Comparison of ENCODE assay signal across 8 mouse cellular contexts in the genomic region with DNA sequence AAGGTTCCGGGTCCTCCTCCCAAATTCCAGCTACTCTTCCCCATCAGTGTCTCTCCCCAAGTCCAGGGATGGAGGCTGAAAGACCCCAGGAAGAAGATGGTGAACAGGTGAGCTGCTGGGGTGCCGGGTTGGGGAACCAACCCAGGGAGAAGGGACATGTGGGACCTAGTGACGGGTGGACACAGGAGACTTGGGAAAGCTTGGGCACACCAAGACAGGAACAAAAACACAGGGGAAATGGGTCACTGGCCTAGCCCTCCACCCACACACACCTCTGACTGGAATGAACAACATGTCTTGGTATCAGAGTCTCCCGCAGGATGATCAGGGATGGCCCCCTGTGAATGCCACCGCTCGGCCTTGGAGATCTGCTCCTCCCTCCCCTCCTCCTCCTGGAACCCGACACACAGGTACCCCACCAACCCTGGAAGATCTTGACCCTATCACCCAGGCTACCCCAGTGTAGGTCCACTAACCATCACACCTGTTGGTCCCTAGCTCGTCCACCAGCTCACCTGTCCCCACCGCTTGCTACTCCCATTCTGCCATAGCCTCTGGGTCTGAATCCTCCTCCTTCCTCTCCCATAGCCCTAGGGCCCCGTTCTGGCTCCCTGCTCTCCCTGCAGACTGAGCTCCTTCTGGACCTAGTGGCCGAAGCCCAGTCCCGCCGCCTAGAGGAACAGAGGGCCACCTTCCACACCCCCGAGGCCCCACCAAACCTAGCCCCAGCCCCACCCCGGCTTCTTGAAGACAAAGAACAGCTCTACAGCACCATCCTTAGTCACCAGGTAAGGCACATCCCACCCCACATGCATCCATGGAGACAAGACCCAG. TPM values are rescaled to one million over a fixed set of nuclear protein-coding genes. Genes with fewer than 3 reads are reported as not detected.
DNase-seq lines count a peak whose midpoint lies in the region; ATAC-seq lines count a peak whose summit lies in the region.

No protein-coding gene starts in this region.

- no peaks in the 10 kb centered on the region for H3K9me3 ChIP-seq in lung, embryonic 16.5 days (ENCODE audit: control insufficient read depth, low read length)
- no peaks in the 10 kb centered on the region for H3K9me3 ChIP-seq in embryonic facial prominence, embryonic 15.5 days (replicated peaks)
- no peaks in the 10 kb centered on the region for H3K9me3 ChIP-seq in intestine, embryonic 16.5 days (ENCODE audit: control insufficient read depth, low read length)
- no peaks in the 10 kb centered on the region for H3K9me3 ChIP-seq in neural tube, embryonic 12.5 days

- H3K36me3 ChIP-seq in lung, embryonic 16.5 days (ENCODE audit: control insufficient read depth, insufficient read depth, low read length): peaks cover 13% of the 10 kb centered on the region
- H3K36me3 ChIP-seq in embryonic facial prominence, embryonic 15.5 days: peaks cover 11% of the 10 kb centered on the region
- peaks cover 6% of the 10 kb centered on the region for H3K36me3 ChIP-seq in intestine, embryonic 16.5 days (ENCODE audit: control insufficient read depth, insufficient read depth, low read length)
- H3K36me3 ChIP-seq in neural tube, embryonic 12.5 days: peaks cover 11% of the 10 kb centered on the region

- H3K9ac ChIP-seq in lung, embryonic 16.5 days (ENCODE audit: low read length): peak overlapping the region; percentile 50
- H3K9ac ChIP-seq in embryonic facial prominence, embryonic 15.5 days: no peak overlapping the region
- peak overlapping the region; percentile 99 for H3K9ac ChIP-seq in intestine, embryonic 16.5 days (ENCODE audit: low read depth, low read length)
- no peak overlapping the region; the same call in 1 of the 2 replicates for H3K9ac ChIP-seq in neural tube, embryonic 12.5 days

- H3K4me1 ChIP-seq in lung, embryonic 16.5 days (replicated peaks; ENCODE audit: control insufficient read depth, insufficient read depth, low read length): peaks cover 62% of the 10 kb centered on the region
- peaks cover 72% of the 10 kb centered on the region for H3K4me1 ChIP-seq in embryonic facial prominence, embryonic 15.5 days
- peaks cover 61% of the 10 kb centered on the region for H3K4me1 ChIP-seq in intestine, embryonic 16.5 days (ENCODE audit: control insufficient read depth, insufficient read depth, low read length)
- H3K4me1 ChIP-seq in neural tube, embryonic 12.5 days: peaks cover 79% of the 10 kb centered on the region

- H3K27ac ChIP-seq in lung, embryonic 16.5 days (ENCODE audit: low read length): peak overlapping the region; percentile 98
- peak overlapping the region; percentile 98 for H3K27ac ChIP-seq in embryonic facial prominence, embryonic 15.5 days (replicated peaks)
- H3K27ac ChIP-seq in intestine, embryonic 16.5 days (ENCODE audit: low read length): peak overlapping the region; percentile 93
- no peak overlapping the region for H3K27ac ChIP-seq in neural tube, embryonic 12.5 days

- H3K4me3 ChIP-seq in lung, embryonic 16.5 days (ENCODE audit: low read length): peak overlapping the region; percentile 64
- H3K4me3 ChIP-seq in embryonic facial prominence, embryonic 15.5 days (replicated peaks): peak overlapping the region; percentile 16; the same call in 1 of the 2 replicates
- peak overlapping the region; percentile 90 for H3K4me3 ChIP-seq in intestine, embryonic 16.5 days (ENCODE audit: low read length)
- H3K4me3 ChIP-seq in neural tube, embryonic 12.5 days: no peak overlapping the region

- WGBS in lung, embryonic 16.5 days: 63% methylated on average over 15 of the region's 15 CpGs
- WGBS in embryonic facial prominence, embryonic 15.5 days: 63% methylated on average over 15 of the region's 15 CpGs
- 69% methylated on average over 15 of the region's 15 CpGs for WGBS in intestine, embryonic 16.5 days
- WGBS in neural tube, embryonic 12.5 days: 73% methylated on average over 15 of the region's 15 CpGs

- ATAC-seq in lung, embryonic 16.5 days (ENCODE audit: low read depth): no peak
- no peak for ATAC-seq in embryonic facial prominence, embryonic 15.5 days (ENCODE audit: insufficient number of reproducible peaks, low FRiP score, low TSS enrichment, low read depth)
- no peak for ATAC-seq in intestine, embryonic 16.5 days
- no peak for ATAC-seq in neural tube, embryonic 12.5 days (ENCODE audit: low FRiP score, low read depth)

- peak overlapping the region; percentile 83 for H3K4me2 ChIP-seq in lung, embryonic 16.5 days (ENCODE audit: low read depth, low read length)
- peak overlapping the region; percentile 78 for H3K4me2 ChIP-seq in embryonic facial prominence, embryonic 15.5 days (replicated peaks)
- peak overlapping the region; percentile 92 for H3K4me2 ChIP-seq in intestine, embryonic 16.5 days (ENCODE audit: low read depth, low read length)
- H3K4me2 ChIP-seq in neural tube, embryonic 12.5 days (replicated peaks): peak overlapping the region; percentile 93

- no peak for DNase-seq in lung, adult 18-20 months
- no peak for DNase-seq in layer of hippocampus, adult 8-10 months (ENCODE audit: low spot score in 2 of 2)
- no peak for DNase-seq in gastrocnemius, postnatal 4 days (ENCODE audit: low spot score in 2 of 2)
- no peak for DNase-seq in adrenal gland, postnatal 36 days

- H3K27me3 ChIP-seq in lung, embryonic 16.5 days (ENCODE audit: control insufficient read depth, insufficient read depth, low read depth, low read length): no peaks in the 10 kb centered on the region
- no peaks in the 10 kb centered on the region for H3K27me3 ChIP-seq in embryonic facial prominence, embryonic 15.5 days
- no peaks in the 10 kb centered on the region for H3K27me3 ChIP-seq in intestine, embryonic 16.5 days (replicated peaks; ENCODE audit: control insufficient read depth, insufficient read depth, low read length)
- no peaks in the 10 kb centered on the region for H3K27me3 ChIP-seq in neural tube, embryonic 12.5 days (replicated peaks)

RNA-seq across cellular contexts. Expression of gene Pbx2, which starts 0.7 kb away (rescaled TPM):
- polyA plus RNA-seq in lung, embryonic 16.5 days (2015; fragmentation: Nextera tagmentation; extraction: Ambion mirVana): 8.5 and 11.4 TPM in 2 replicates
- 11.0 and 13.3 TPM in 2 replicates for polyA plus RNA-seq in embryonic facial prominence, embryonic 15.5 days (2015; fragmentation: Nextera tagmentation; extraction: Ambion mirVana)
- 5.6 and 6.9 TPM in 2 replicates for polyA plus RNA-seq in intestine, embryonic 16.5 days (2015; fragmentation: Nextera tagmentation; extraction: Ambion mirVana)
- 17.1 and 18.4 TPM in 2 replicates for polyA plus RNA-seq in neural tube, embryonic 12.5 days (2016; fragmentation: Nextera tagmentation; extraction: Ambion mirVana)
- total RNA-seq in layer of hippocampus, adult 8-10 months (2022): 10 to 100 TPM; 54.3 to 76.6 (median 66.8) TPM
- 10 to 100 TPM; 48.7 to 53.5 TPM for total RNA-seq in gastrocnemius, postnatal 4 days (2021)
- total RNA-seq in adrenal gland, postnatal 36 days (2021): 10 to 100 TPM; 34.7 to 41.4 TPM

RNA-seq across cellular contexts. Expression of gene Gpsm3, which starts 0.8 kb away (rescaled TPM):
- 15.4 and 18.3 TPM in 2 replicates for polyA plus RNA-seq in lung, embryonic 16.5 days (2015; fragmentation: Nextera tagmentation; extraction: Ambion mirVana)
- polyA plus RNA-seq in embryonic facial prominence, embryonic 15.5 days (2015; fragmentation: Nextera tagmentation; extraction: Ambion mirVana): 8.5 and 9.7 TPM in 2 replicates
- polyA plus RNA-seq in intestine, embryonic 16.5 days (2015; fragmentation: Nextera tagmentation; extraction: Ambion mirVana): 12.0 and 12.5 TPM in 2 replicates
- polyA plus RNA-seq in neural tube, embryonic 12.5 days (2016; fragmentation: Nextera tagmentation; extraction: Ambion mirVana): 4.2 and 5.5 TPM in 2 replicates
- 1 to 10 TPM in 3 of 4 experiments, under 1 TPM in 1; 0.61 to 9.8 (median 5.5) TPM for total RNA-seq in layer of hippocampus, adult 8-10 months (2022)
- 1 to 10 TPM; 4.6 to 5.3 TPM for total RNA-seq in gastrocnemius, postnatal 4 days (2021)
- total RNA-seq in adrenal gland, postnatal 36 days (2021): 1 to 10 TPM; 5.2 to 6.2 TPM

RNA-seq across cellular contexts. Expression of gene Ager, which starts 7.3 kb away (rescaled TPM):
- polyA plus RNA-seq in lung, embryonic 16.5 days (2015; fragmentation: Nextera tagmentation; extraction: Ambion mirVana): 379 and 478 TPM in 2 replicates
- polyA plus RNA-seq in embryonic facial prominence, embryonic 15.5 days (2015; fragmentation: Nextera tagmentation; extraction: Ambion mirVana): 3.3 and 3.7 TPM in 2 replicates
- 2.3 and 2.4 TPM in 2 replicates for polyA plus RNA-seq in intestine, embryonic 16.5 days (2015; fragmentation: Nextera tagmentation; extraction: Ambion mirVana)
- polyA plus RNA-seq in neural tube, embryonic 12.5 days (2016; fragmentation: Nextera tagmentation; extraction: Ambion mirVana): 1.9 and 2.3 TPM in 2 replicates
- 1 to 10 TPM in 1 of 4 experiments, under 1 TPM in 3; 0.51 to 1.5 (median 0.88) TPM for total RNA-seq in layer of hippocampus, adult 8-10 months (2022)
- total RNA-seq in gastrocnemius, postnatal 4 days (2021): 1 to 10 TPM; 2.0 to 3.0 TPM
- under 1 TPM; 0.82 to 0.99 TPM for total RNA-seq in adrenal gland, postnatal 36 days (2021)

RNA-seq across cellular contexts. Expression of gene Rnf5, which starts 13.1 kb away (rescaled TPM):
- polyA plus RNA-seq in lung, embryonic 16.5 days (2015; fragmentation: Nextera tagmentation; extraction: Ambion mirVana): 128 and 129 TPM in 2 replicates
- 117 and 119 TPM in 2 replicates for polyA plus RNA-seq in embryonic facial prominence, embryonic 15.5 days (2015; fragmentation: Nextera tagmentation; extraction: Ambion mirVana)
- 190 and 197 TPM in 2 replicates for polyA plus RNA-seq in intestine, embryonic 16.5 days (2015; fragmentation: Nextera tagmentation; extraction: Ambion mirVana)
- polyA plus RNA-seq in neural tube, embryonic 12.5 days (2016; fragmentation: Nextera tagmentation; extraction: Ambion mirVana): 249 and 263 TPM in 2 replicates
- total RNA-seq in layer of hippocampus, adult 8-10 months (2022): 10 to 100 TPM; 74.7 to 84.0 (median 76.3) TPM
- 10 to 100 TPM; 23.8 to 24.1 TPM for total RNA-seq in gastrocnemius, postnatal 4 days (2021)
- 10 to 100 TPM; 67.7 to 86.5 TPM for total RNA-seq in adrenal gland, postnatal 36 days (2021)

RNA-seq across cellular contexts. Expression of gene Agpat1, which starts 13.7 kb away (rescaled TPM):
- polyA plus RNA-seq in lung, embryonic 16.5 days (2015; fragmentation: Nextera tagmentation; extraction: Ambion mirVana): 52.1 and 56.0 TPM in 2 replicates
- polyA plus RNA-seq in embryonic facial prominence, embryonic 15.5 days (2015; fragmentation: Nextera tagmentation; extraction: Ambion mirVana): 57.6 and 61.2 TPM in 2 replicates
- 61.8 and 67.9 TPM in 2 replicates for polyA plus RNA-seq in intestine, embryonic 16.5 days (2015; fragmentation: Nextera tagmentation; extraction: Ambion mirVana)
- polyA plus RNA-seq in neural tube, embryonic 12.5 days (2016; fragmentation: Nextera tagmentation; extraction: Ambion mirVana): 81.1 and 97.7 TPM in 2 replicates
- 100 to 1,000 TPM; 138 to 163 (median 151) TPM for total RNA-seq in layer of hippocampus, adult 8-10 months (2022)
- total RNA-seq in gastrocnemius, postnatal 4 days (2021): 10 to 100 TPM; 42.0 to 42.9 TPM
- 100 to 1,000 TPM in 1 of 2 experiments, 10 to 100 TPM in 1; 99.4 to 109 TPM for total RNA-seq in adrenal gland, postnatal 36 days (2021)

Comparison
In these comparisons a context has a peak if more than half of its experiments do, and no peak if none do; other contexts are left out.
1. H3K9ac ChIP-seq: peak in lung, embryonic 16.5 days (single experiment) and intestine, embryonic 16.5 days (single experiment); none in embryonic facial prominence, embryonic 15.5 days (single experiment) and neural tube, embryonic 12.5 days (single experiment).
2. RNA of gene Ager, which starts 7.3 kb away (polyA plus RNA-seq): 379 to 478 TPM in lung, embryonic 16.5 days; 3.3 to 3.7 TPM in embryonic facial prominence, embryonic 15.5 days, 2.3 to 2.4 TPM in intestine, embryonic 16.5 days and 1.9 to 2.3 TPM in neural tube, embryonic 12.5 days; every median in the first group is over 10 times any median in the second.
3. Peak in every context shown above with its lines, with median percentiles within 50 percentile points of each other: H3K4me2 ChIP-seq.